Mouse (Mus musculus) left cerebral cortex, adult 18-20 months (tissue): ENCODE data around the gene Palld. TPM values are rescaled to one million over a fixed set of nuclear protein-coding genes. Genes with fewer than 3 reads are reported as not detected.

Experiments used
- DNase-seq, 2 experiments: peaks; one replicate each; pipeline ENCODE4 v3.0.0; 2021 to 2022; ENCODE audit warnings: low spot score in 2 of 2, mixed read lengths in 1 of 2
- total RNA-seq, 2 experiments: library from RNA; stranded (reverse); gene quantifications; 2 replicates each; pipeline ENCODE4 v1.2.3; 2021

The Palld gene
- total RNA-seq, 2 experiments from 2014 or later, result 3.8 to 4.4 TPM

DNA sequence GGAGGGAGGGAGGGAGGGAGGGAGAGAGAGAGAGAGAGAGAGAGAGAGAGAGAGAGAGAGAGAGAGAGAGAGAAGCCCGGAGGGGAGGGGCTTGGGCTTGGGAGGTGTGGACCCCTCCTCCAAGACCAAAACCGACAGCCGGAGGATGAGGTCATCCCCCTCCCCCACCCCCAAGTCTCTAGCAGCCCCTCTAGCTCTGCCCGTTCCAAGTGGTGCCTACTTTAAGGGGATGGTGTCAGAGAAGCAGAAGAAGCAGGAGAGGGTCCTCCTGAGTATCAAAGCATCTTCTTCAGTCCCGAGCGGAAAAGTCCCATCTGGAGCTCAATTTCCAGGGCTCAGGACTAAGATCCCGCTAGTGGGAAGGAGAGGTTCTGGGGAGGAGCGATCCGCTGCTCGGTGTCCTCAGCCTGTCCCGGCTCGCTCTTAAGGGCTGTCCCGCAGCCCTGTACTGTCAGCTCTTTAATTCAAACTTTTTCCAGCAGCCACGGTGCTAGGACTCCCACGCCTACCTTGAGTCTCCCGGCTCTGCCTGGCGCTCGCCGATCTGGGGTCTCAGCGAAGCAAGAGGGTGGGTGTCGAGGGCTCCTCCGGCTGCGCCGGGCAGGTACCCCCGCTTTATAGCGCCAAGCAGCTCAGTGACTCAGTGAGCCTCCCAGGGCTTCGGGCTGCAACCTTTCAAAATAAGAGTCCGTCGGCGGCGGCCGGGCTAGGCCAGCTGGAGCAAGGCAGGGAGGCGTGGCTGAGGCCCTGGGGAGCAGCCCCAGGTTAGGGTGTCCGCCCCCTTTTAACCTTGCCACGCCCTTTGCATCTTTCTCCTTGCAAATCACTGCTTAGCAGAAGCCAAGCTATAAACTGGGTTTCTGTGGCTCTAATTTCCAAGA is 311.7 kb downstream of the Palld start:
- peak; percentile 23 to 52 for DNase-seq

GRCm38 (mm10) chr8:61589972-61590391 is 312.5 kb downstream of the Palld start:
- DNase-seq, result no peak

- no peak for DNase-seq
These were observed 314.2 kb downstream of the Palld start for GRCm38 (mm10) chr8:61588336-61588735.

GRCm38 (mm10) chr8:61587731-61588130 is 314.8 kb downstream of the Palld start:
- DNase-seq, result no peak

DNA sequence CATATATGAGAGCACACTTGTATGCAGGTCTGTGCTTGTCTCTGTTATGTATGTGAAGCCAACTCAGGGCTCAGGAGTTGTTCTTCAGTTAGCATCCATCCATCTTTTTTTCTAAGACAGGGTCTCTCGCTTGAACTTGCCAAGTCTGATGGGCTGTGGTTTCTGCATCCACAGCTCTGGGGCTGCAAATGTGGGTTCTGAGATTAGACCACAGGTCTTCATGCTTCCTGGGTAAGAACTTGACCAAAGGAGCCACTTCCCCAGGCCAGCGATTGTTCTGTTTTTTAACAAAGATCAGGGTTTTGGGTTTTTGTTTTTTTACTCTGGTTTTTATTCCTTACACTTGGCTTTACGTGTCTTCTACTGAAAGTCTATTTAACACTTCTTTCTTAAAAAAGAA is 316.0 kb downstream of the Palld start:
- DNase-seq, result no peak

- no peak for DNase-seq
These were observed 316.7 kb downstream of the Palld start for GRCm38 (mm10) chr8:61585746-61586145.

- no peak for DNase-seq
These were observed 317.6 kb downstream of the Palld start for GRCm38 (mm10) chr8:61584714-61585383.

DNA sequence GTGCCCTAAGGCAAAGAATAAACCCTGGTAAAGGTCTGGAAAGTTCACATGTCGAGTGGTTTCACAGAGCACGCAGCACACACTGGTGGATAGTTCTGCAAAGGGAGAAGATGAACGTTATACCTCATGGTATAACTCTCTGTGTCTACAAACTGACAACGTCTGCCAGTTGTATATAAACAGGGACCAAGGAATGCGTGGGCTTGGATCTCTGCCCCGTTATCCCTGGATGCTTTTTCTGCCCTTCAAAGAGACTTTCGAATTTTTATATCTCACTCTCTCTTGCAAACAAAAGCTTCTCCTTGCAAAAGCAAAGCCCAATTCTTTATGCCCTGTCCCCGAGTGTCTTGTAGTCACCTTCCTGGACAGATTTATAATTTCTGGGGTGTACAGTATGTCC is 319.9 kb downstream of the Palld start:
- DNase-seq, result no peak

GRCm38 (mm10) chr8:61581259-61581658 is 321.2 kb downstream of the Palld start:
- no peak for DNase-seq

- DNase-seq, result no peak
These were observed 322.7 kb downstream of the Palld start for GRCm38 (mm10) chr8:61579831-61580230.

GRCm38 (mm10) chr8:61578754-61579153 is 323.7 kb downstream of the Palld start:
- no peak for DNase-seq

DNA sequence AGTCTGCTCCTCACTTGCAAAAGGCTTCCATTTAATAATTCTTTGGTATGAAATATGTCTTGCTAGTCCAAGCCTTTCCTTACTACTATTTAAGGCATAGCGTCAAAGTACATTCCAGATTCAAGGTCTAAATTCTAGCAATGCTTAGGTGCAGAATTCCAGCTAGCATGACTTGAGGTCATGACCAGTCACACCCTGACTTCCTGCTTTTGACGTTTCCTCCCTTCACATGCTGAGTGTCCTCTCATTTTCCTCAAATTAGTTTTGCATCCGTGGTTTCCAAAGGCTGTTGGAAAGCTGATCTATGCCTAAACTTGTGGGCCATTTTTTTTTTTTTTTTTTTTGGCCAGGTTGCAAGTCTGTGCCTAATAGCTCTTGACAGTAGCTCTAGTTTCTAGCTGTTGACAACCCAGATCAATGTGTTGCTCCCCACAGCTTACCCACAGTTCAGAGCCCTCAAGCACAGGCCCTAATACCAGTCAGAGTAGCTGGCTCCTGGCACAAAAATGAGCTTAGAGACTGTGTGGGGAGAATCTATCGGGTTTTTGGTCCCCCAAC is 327.3 kb downstream of the Palld start:
- no peak for DNase-seq

DNA sequence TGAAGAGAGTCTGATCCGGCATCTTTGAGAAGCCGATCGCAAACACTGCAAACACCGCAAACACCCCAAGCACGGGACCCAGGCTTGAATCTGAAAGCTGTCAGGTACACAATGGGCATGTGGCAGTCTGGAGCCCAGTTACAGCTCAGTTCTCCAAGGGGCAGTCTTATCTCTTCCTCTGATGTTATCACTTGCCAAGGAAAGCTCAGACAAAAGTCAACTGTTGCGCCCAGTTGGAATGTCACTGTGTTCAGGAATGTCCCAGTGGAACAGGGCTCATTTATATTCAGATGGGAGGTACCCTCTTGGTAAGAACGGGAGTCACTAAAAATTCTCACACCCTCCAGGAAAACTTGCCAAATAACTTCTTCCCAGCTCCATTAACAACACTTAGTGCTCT is 328.0 kb downstream of the Palld start:
- DNase-seq, result no peak

GRCm38 (mm10) chr8:61573179-61573937 is 329.1 kb downstream of the Palld start:
- DNase-seq, result no peak

GRCm38 (mm10) chr8:61572697-61573096 is 329.8 kb downstream of the Palld start:
- no peak for DNase-seq

DNA sequence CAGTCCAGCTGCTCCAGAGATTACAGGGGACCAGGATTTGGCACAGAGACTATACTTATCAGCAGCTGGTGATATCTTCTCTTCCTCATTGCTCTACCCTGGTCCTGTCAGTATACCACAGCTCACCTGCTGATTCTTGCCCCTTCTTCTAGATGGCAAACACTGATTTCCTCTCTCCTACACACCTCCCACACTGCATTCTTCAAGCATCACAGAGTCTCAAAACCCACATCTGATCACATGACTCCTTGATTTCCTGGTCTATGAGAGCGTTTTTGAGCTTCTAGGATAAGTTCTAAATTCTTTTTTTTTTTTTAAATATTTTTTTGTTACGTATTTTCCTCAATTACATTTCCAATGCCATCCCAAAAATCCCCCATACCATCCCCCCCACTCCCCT is 331.9 kb downstream of the Palld start:
- no peak for DNase-seq

GRCm38 (mm10) chr8:61569721-61570120 is 332.8 kb downstream of the Palld start:
- DNase-seq, result no peak

- no peak for DNase-seq
These were observed 333.3 kb downstream of the Palld start for GRCm38 (mm10) chr8:61569211-61569610.

DNA sequence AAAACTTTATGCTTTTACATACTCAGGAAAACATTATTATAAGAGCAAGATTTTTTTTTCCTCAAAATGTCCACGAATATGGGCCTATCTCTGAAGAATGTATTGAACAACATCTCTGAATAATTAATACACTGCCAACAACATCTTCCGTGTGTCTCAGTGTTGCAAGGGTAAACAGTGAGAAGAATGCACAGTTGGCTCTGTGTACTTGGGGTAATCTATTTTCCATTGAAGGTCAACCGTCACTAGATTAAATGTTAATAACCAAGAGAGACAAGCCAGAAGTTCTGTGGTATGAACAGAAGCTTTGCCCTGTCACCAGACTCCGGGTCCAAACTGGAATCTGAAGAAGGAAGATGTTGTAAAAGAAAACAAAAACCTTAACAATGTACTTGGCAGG is 339.1 kb downstream of the Palld start:
- no peak for DNase-seq

DNA sequence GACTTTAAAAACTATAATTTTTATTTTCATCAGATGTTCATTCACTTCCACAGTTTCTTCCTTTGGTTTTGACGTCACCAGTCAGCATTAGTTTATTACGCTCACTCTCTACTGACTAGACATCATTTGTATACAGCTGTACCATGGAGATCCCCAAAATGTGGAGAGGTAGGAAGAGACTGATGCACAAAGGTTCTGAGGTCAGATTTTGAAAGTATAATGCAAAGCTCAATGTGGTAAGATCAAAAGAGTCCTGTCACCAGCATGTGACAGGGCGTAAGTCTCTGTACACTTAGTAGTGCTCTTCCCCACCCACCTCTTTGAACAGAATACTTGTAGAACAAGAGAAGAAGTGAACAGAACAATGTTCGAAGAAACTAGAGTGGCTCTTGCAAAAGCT is 339.9 kb downstream of the Palld start:
- no peak for DNase-seq

DNA sequence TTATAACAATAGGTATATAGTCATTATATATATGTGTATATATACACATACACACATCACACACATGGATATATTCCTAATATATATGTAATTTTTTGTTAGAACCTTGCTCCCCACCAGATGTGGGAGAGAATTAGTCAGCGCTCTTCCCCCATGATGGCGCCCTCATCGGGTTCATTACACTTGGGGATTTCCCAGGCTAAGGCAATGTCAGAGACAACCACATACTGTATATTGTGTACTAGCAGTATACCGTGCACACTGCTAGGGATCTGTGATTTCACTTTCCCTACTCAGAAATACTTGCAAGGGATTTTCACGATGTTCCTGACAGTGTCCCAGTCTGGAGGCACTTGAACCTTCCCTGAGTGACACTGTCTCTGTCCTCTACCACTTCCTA is 341.3 kb downstream of the Palld start:
- DNase-seq, result no peak
